Mouse (Mus musculus): ENCODE measurements around the gene Smpdl3b. TPM values are rescaled to one million over a fixed set of nuclear protein-coding genes. Genes with fewer than 3 reads are reported as not detected.

Smpdl3b gene
- polyA plus RNA-seq, 1 experiment from 2014 or later, result 14.1 TPM

DNA sequence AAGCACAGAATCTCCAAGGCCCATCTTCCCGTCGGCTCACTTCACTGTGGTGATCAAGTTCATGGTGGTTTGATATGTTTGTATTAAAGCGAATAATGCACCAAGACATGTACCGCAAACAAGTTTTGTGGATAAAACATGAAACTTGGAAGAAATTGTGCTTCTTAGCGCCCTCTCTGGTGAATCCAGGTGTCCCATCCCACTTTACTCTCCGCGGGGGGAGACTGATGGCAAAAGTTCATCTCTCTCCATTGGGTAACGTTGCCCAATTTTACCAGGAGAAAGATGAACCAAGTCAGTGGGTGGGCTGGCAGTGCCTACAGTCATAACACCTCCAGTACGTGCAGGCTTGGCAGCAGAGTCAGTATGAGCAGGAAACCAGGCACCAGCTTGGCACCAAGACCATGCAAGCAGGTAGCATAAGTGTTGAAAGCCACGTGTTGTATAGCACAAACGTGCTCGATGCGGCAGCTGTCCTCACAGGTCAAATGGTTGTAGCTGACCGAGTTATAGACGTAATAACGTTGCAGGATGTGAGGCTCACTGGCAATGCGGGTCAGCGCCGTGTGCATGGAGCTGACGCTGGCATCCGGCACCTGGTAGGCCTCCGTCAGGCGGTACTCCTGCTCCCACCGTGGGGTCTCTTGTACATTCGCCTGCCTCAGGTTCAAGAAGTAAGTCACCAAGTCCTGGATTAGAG, 23.8 kb downstream of the Smpdl3b start:
- DNase-seq (ENCODE audit: low read depth, low spot score) (no peak), ATAC-seq (no peak)
- in situ Hi-C loops (cut with MboI; ENCODE audit: low pct_unique_long_range_greater_than_20kb), result no loop called here
- POLR2A ChIA-PET, result no interaction called here
- no peaks in the 10 kb centered on the region for H3K27me3 ChIP-seq
- CTCF ChIA-PET, result no interaction called here
- TF ChIP-seq CTCF (IDR thresholded peaks at IDR 0.05), result no peak

DNA sequence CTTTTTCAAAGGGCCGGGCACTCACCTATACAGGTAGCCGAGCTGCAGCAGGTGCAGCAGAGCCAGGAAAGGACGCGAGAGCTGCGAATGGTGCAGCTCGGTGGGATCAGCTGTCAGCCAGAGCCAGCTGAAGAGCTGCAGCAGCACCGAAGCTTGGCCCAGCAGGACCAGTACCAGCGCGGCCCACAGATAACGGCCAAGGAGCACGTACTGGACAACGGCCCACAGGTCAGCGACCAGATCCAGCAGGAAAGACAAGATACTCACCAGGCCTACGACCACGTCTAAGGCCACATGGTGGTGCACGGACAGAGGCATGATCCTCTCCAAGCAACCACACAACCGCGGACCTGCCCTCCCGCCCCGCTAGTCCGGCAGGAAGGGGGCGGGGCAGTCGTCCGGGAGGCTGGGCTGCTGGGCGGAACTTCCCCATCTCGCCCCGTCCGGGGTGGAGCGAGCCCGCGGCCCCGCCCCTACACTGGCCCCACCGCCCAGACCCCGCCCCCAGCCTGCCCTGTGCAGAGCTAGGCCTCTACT, 24.8 kb downstream of the Smpdl3b start, which contains the start of gene Xkr8:
Gene Xkr8 (minus strand): TSS at position 399 of the 537 bp plus-strand sequence.
- CTCF ChIA-PET, result no interaction called here
- H3K27me3 ChIP-seq, result no peaks in the 10 kb centered on the region
- in situ Hi-C loops (cut with MboI; ENCODE audit: low pct_unique_long_range_greater_than_20kb), result no loop called here
- no peak for TF ChIP-seq CTCF (IDR thresholded peaks at IDR 0.05)
- POLR2A ChIA-PET, result no interaction called here
- peak; percentile 78 for ATAC-seq
- DNase-seq (ENCODE audit: low read depth, low spot score), result peak; percentile 37

GRCm38 (mm10) chr4:132731616-132732015, 25.4 kb downstream of the Smpdl3b start:
- CTCF ChIA-PET, result interaction anchor here (1.6 kb wide), 1 partner anchor 92 kb away, joined by 4 read pairs; no protein-coding TSS in a partner anchor
- no peak for ATAC-seq

GRCm38 (mm10) chr4:132728233-132728632, 28.8 kb downstream of the Smpdl3b start:
- DNase-seq (ENCODE audit: low read depth, low spot score), result no peak
- TF ChIP-seq CTCF (IDR thresholded peaks at IDR 0.05), result no peak
- in situ Hi-C loops (cut with MboI; ENCODE audit: low pct_unique_long_range_greater_than_20kb), result loop anchor here (10.0 kb wide), 1 partner anchor 97 kb away; no protein-coding TSS in a partner anchor
- POLR2A ChIA-PET, result no interaction called here
- no peaks in the 10 kb centered on the region for H3K27me3 ChIP-seq
- no peak for ATAC-seq
- CTCF ChIA-PET, result no interaction called here

More at GRCm38 (mm10) chr4:132731616-132732015, 25.4 kb downstream of the Smpdl3b start:
- in situ Hi-C loops (cut with MboI; ENCODE audit: low pct_unique_long_range_greater_than_20kb), result no loop called here
- no peak for TF ChIP-seq CTCF (IDR thresholded peaks at IDR 0.05)
- no peaks in the 10 kb centered on the region for H3K27me3 ChIP-seq
- no peak for DNase-seq (ENCODE audit: low read depth, low spot score)
- POLR2A ChIA-PET, result no interaction called here

DNA sequence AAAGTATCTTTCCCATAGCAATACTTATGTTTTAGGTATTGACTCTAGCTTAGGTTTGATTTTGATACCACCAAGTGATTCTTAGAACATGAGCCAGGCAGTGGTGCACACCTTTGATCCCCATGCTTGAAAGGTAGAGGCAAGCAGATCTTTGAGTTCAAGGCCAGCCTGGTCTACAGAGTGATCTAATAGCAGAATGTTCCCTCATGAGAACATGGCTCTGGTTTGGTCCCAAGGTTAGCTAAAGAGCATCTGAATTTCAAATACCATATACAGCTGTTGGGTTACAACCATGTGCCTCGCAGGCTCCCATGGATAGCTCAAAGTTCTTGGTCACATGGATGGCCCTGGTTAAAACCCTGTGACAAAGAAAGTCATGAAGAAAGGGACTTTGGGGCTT, 38.8 kb downstream of the Smpdl3b start:
- DNase-seq (ENCODE audit: low read depth, low spot score), result no peak
- POLR2A ChIA-PET, result no interaction called here
- in situ Hi-C loops (cut with MboI; ENCODE audit: low pct_unique_long_range_greater_than_20kb), result no loop called here
- no peak for TF ChIP-seq CTCF (IDR thresholded peaks at IDR 0.05)
- ATAC-seq, result no peak
- no peaks in the 10 kb centered on the region for H3K27me3 ChIP-seq
- CTCF ChIA-PET, result interaction anchor here (1.0 kb wide), 1 partner anchor 11 kb away, joined by 3 read pairs; no protein-coding TSS in a partner anchor

- POLR2A ChIA-PET, result no interaction called here
- CTCF ChIA-PET, result interaction anchor here (1.0 kb wide), 1 partner anchor 9 kb away, joined by 4 read pairs; no protein-coding TSS in a partner anchor
- in situ Hi-C loops (cut with MboI; ENCODE audit: low pct_unique_long_range_greater_than_20kb), result no loop called here
- no peak for TF ChIP-seq CTCF (IDR thresholded peaks at IDR 0.05)
- ATAC-seq, result no peak
- no peaks in the 10 kb centered on the region for H3K27me3 ChIP-seq
- DNase-seq (ENCODE audit: low read depth, low spot score), result no peak
These were observed 43.9 kb downstream of the Smpdl3b start for GRCm38 (mm10) chr4:132713181-132713580.

DNA sequence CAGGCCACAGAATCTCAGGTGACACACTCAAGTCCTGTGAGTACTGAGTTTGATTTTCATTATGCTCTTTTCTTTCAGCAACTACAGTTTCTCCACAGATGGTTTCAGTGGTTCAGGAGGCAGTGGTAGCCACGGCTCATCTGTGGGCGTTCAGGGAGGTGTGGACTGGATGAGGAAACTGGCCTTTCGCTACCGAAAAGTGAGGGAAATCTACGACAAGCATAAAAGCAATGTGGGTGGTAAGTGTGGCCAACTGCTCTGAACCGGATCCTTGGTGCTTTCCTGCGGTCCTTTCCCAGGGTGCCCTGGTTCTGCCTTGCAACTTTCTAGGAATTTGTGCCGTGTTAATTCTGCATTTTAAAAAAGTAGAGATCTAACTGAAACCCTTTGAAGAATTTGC, 50.2 kb downstream of the Smpdl3b start:
- CTCF ChIA-PET, result no interaction called here
- ATAC-seq, result no peak
- DNase-seq (ENCODE audit: low read depth, low spot score), result no peak

GRCm38 (mm10) chr4:132702076-132702475, 55.0 kb downstream of the Smpdl3b start:
- DNase-seq (ENCODE audit: low read depth, low spot score) (no peak), ATAC-seq (no peak)
- ChIA-PET CTCF (no interaction called here), POLR2A (no interaction called here)
- TF ChIP-seq CTCF (IDR thresholded peaks at IDR 0.05), result no peak
- no peaks in the 10 kb centered on the region for H3K27me3 ChIP-seq
- in situ Hi-C loops (cut with MboI; ENCODE audit: low pct_unique_long_range_greater_than_20kb), result no loop called here

More for the DNA sequence above, 50.2 kb downstream of the Smpdl3b start:
- H3K27me3 ChIP-seq, result no peaks in the 10 kb centered on the region
- TF ChIP-seq CTCF (IDR thresholded peaks at IDR 0.05), result no peak
- in situ Hi-C loops (cut with MboI; ENCODE audit: low pct_unique_long_range_greater_than_20kb), result no loop called here
- POLR2A ChIA-PET, result no interaction called here

DNA sequence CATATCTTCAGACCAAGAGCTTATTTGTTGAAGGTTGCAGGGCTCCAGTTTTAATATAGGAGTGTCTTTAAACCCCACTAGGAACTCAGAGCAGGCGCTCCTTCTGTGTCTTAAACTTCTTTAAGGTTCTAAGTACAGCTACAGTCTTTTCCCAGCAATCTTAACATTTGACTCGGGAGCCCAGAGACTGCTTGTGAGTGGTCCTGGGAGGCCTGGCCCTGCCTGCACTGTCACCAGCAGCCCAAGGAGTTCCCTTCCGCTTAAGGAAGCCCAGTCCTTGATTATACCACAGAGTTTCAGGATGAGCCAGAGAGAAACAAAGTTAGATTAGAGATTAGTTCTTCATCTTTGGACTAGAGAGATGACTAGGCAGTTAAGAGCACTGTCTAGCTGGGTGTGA, 63.7 kb downstream of the Smpdl3b start:
- CTCF ChIA-PET, result no interaction called here
- no peak for TF ChIP-seq CTCF (IDR thresholded peaks at IDR 0.05)
- in situ Hi-C loops (cut with MboI; ENCODE audit: low pct_unique_long_range_greater_than_20kb), result no loop called here

GRCm38 (mm10) chr4:132689634-132690033, 67.4 kb downstream of the Smpdl3b start:
- ATAC-seq (no peak), DNase-seq (ENCODE audit: low read depth, low spot score) (no peak)
- in situ Hi-C loops (cut with MboI; ENCODE audit: low pct_unique_long_range_greater_than_20kb), result no loop called here
- no peaks in the 10 kb centered on the region for H3K27me3 ChIP-seq
- CTCF ChIA-PET, result interaction anchor here (1.0 kb wide), 1 partner anchor 10 kb away, joined by 3 read pairs; no protein-coding TSS in a partner anchor
- POLR2A ChIA-PET, result no interaction called here
- no peak for TF ChIP-seq CTCF (IDR thresholded peaks at IDR 0.05)

More for the DNA sequence above, 63.7 kb downstream of the Smpdl3b start:
- no peaks in the 10 kb centered on the region for H3K27me3 ChIP-seq
- DNase-seq (ENCODE audit: low read depth, low spot score), result no peak
- POLR2A ChIA-PET, result no interaction called here
- ATAC-seq, result no peak

Other genes with a start within 250 kb of the Smpdl3b start
- 22.4 TPM for gene Sesn2, start 246.8 kb downstream of the Smpdl3b start, polyA plus RNA-seq (2021)
- gene Atpif1, start 223.6 kb downstream of the Smpdl3b start, polyA plus RNA-seq (2021), result 393 TPM
- gene Dnajc8, start 221.7 kb downstream of the Smpdl3b start, polyA plus RNA-seq (2021), result 149 TPM
- not detected for gene Ptafr, start 193.2 kb downstream of the Smpdl3b start, polyA plus RNA-seq (2021)
- gene Eya3, start 118.3 kb downstream of the Smpdl3b start, polyA plus RNA-seq (2021), result 17.6 TPM
- 2.9 TPM for gene Xkr8, start 24.7 kb downstream of the Smpdl3b start, polyA plus RNA-seq (2021)
- 15.5 TPM for gene Rpa2, start 11.1 kb upstream of the Smpdl3b start, polyA plus RNA-seq (2021)
- not detected for gene Themis2, start 39.1 kb upstream of the Smpdl3b start, polyA plus RNA-seq (2021)
- gene Ppp1r8, start 85.9 kb upstream of the Smpdl3b start, polyA plus RNA-seq (2021), result 52.8 TPM
- gene Stx12, start 127.3 kb upstream of the Smpdl3b start, polyA plus RNA-seq (2021), result 48.6 TPM
- 25.4 TPM for gene Fam76a, start 165.3 kb upstream of the Smpdl3b start, polyA plus RNA-seq (2021)
- not detected for gene Fgr, start 216.8 kb upstream of the Smpdl3b start, polyA plus RNA-seq (2021)